Mouse (Mus musculus): ENCODE data around the gene Macrod1. TPM values are rescaled to one million over a fixed set of nuclear protein-coding genes. Genes with fewer than 3 reads are reported as not detected.

The Macrod1 gene
- polyA plus RNA-seq, 1 experiment, result 7.6 TPM

- TF ChIP-seq POLR2A (IDR thresholded peaks at IDR 0.05; ENCODE audit: insufficient read depth, low read length) (no peak), EP300 (IDR thresholded peaks at IDR 0.05; ENCODE audit: insufficient read depth, low read depth, low read length) (no peak), CTCF (IDR thresholded peaks at IDR 0.05; ENCODE audit: low read depth, low read length) (no peak)
- no peaks in the 10 kb centered on the region for H3K27me3 ChIP-seq (ENCODE audit: control insufficient read depth, insufficient read depth, low read length, poor library complexity, severe bottlenecking)
- no peaks in the 10 kb centered on the region for H3K36me3 ChIP-seq (ENCODE audit: control insufficient read depth, insufficient read depth, low read length, poor library complexity, severe bottlenecking)
- H3K4me3 ChIP-seq (ENCODE audit: low read depth, low read length), result no peak overlapping the region
- H3K9ac ChIP-seq (ENCODE audit: low read depth, poor library complexity, severe bottlenecking), result no peak overlapping the region
- peaks cover 1% of the 10 kb centered on the region for H3K4me1 ChIP-seq (ENCODE audit: control insufficient read depth, insufficient read depth, low read length)
- H3K9me3 ChIP-seq (replicated peaks; ENCODE audit: control insufficient read depth, insufficient read depth, low read length, poor library complexity, severe bottlenecking), result no peaks in the 10 kb centered on the region
- no peak overlapping the region for H3K27ac ChIP-seq (ENCODE audit: insufficient read depth, low read length)
Observed at GRCm38 (mm10) chr19:7142207-7142915, 85.8 kb downstream of the Macrod1 start.

- Histone ChIP-seq H3K27me3 (ENCODE audit: control insufficient read depth, insufficient read depth, low read length, poor library complexity, severe bottlenecking) (no peaks in the 10 kb centered on the region), H3K4me1 (ENCODE audit: control insufficient read depth, insufficient read depth, low read length) (peaks cover 1% of the 10 kb centered on the region), H3K9ac (ENCODE audit: low read depth, poor library complexity, severe bottlenecking) (no peak overlapping the region)
Observed at GRCm38 (mm10) chr19:7143854-7144253, 87.2 kb downstream of the Macrod1 start.

DNA sequence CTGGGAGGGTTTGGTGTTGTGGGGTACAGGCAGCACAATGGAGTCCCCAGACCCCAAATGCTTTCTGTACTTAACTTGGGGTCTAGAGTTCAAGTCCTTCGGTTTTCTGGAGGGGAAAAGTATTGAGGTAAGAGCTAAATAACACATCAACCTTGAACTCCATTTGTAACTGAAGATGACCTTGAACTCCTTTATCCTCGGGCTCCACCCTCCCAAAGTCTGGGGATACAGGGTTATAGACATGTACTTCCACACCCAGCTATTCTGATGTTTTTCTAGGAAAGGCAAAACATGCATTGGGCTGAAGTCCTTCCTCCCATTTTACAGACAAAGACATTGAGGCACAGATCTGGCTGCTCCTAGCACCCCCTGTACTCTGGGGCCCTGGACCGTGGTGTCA, 87.8 kb downstream of the Macrod1 start:
- Histone ChIP-seq H3K9ac (ENCODE audit: low read depth, poor library complexity, severe bottlenecking) (no peak overlapping the region), H3K36me3 (ENCODE audit: control insufficient read depth, insufficient read depth, low read length, poor library complexity, severe bottlenecking) (no peaks in the 10 kb centered on the region), H3K27ac (ENCODE audit: insufficient read depth, low read length) (no peak overlapping the region), H3K27me3 (ENCODE audit: control insufficient read depth, insufficient read depth, low read length, poor library complexity, severe bottlenecking) (no peaks in the 10 kb centered on the region), H3K4me3 (ENCODE audit: low read depth, low read length) (no peak overlapping the region), H3K4me1 (ENCODE audit: control insufficient read depth, insufficient read depth, low read length) (peaks cover 1% of the 10 kb centered on the region), H3K9me3 (replicated peaks; ENCODE audit: control insufficient read depth, insufficient read depth, low read length, poor library complexity, severe bottlenecking) (no peaks in the 10 kb centered on the region)
- TF ChIP-seq POLR2A (IDR thresholded peaks at IDR 0.05; ENCODE audit: insufficient read depth, low read length) (no peak), CTCF (IDR thresholded peaks at IDR 0.05; ENCODE audit: low read depth, low read length) (no peak), EP300 (IDR thresholded peaks at IDR 0.05; ENCODE audit: insufficient read depth, low read depth, low read length) (no peak)

More at GRCm38 (mm10) chr19:7143854-7144253, 87.2 kb downstream of the Macrod1 start:
- no peak for TF ChIP-seq POLR2A (IDR thresholded peaks at IDR 0.05; ENCODE audit: insufficient read depth, low read length)
- peak; percentile 74; the same call in 1 of the 2 replicates for TF ChIP-seq EP300 (IDR thresholded peaks at IDR 0.05; ENCODE audit: insufficient read depth, low read depth, low read length)
- H3K27ac ChIP-seq (ENCODE audit: insufficient read depth, low read length), result no peak overlapping the region
- no peaks in the 10 kb centered on the region for H3K9me3 ChIP-seq (replicated peaks; ENCODE audit: control insufficient read depth, insufficient read depth, low read length, poor library complexity, severe bottlenecking)
- no peaks in the 10 kb centered on the region for H3K36me3 ChIP-seq (ENCODE audit: control insufficient read depth, insufficient read depth, low read length, poor library complexity, severe bottlenecking)
- no peak overlapping the region for H3K4me3 ChIP-seq (ENCODE audit: low read depth, low read length)

DNA sequence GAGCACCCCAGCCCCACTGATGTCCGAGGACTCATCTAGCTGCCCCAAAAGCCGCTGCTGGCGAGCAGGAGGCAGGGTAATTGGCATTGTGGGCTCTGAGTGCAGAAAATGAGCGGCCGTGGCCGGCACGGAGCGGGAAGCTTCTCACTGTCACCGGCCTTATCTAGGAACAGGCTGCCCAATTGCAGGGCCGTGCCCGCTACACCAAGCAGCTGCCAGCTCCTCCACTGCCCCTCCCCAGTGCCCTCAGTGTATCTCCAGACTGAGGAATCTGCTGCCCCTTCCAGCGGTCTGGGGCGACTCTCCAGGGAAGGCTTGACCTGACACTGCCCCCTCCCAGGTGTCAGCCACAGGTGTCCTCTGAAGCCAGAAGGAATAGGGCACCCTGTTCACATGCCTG, 89.8 kb downstream of the Macrod1 start:
- Histone ChIP-seq H3K4me3 (ENCODE audit: low read depth, low read length) (no peak overlapping the region), H3K4me1 (ENCODE audit: control insufficient read depth, insufficient read depth, low read length) (peaks cover 1% of the 10 kb centered on the region), H3K9me3 (replicated peaks; ENCODE audit: control insufficient read depth, insufficient read depth, low read length, poor library complexity, severe bottlenecking) (no peaks in the 10 kb centered on the region), H3K27ac (ENCODE audit: insufficient read depth, low read length) (no peak overlapping the region), H3K9ac (ENCODE audit: low read depth, poor library complexity, severe bottlenecking) (no peak overlapping the region), H3K36me3 (ENCODE audit: control insufficient read depth, insufficient read depth, low read length, poor library complexity, severe bottlenecking) (no peaks in the 10 kb centered on the region), H3K27me3 (ENCODE audit: control insufficient read depth, insufficient read depth, low read length, poor library complexity, severe bottlenecking) (no peaks in the 10 kb centered on the region)
- no peak for TF ChIP-seq POLR2A (IDR thresholded peaks at IDR 0.05; ENCODE audit: insufficient read depth, low read length)
- no peak for TF ChIP-seq EP300 (IDR thresholded peaks at IDR 0.05; ENCODE audit: insufficient read depth, low read depth, low read length)
- no peak for TF ChIP-seq CTCF (IDR thresholded peaks at IDR 0.05; ENCODE audit: low read depth, low read length)

DNA sequence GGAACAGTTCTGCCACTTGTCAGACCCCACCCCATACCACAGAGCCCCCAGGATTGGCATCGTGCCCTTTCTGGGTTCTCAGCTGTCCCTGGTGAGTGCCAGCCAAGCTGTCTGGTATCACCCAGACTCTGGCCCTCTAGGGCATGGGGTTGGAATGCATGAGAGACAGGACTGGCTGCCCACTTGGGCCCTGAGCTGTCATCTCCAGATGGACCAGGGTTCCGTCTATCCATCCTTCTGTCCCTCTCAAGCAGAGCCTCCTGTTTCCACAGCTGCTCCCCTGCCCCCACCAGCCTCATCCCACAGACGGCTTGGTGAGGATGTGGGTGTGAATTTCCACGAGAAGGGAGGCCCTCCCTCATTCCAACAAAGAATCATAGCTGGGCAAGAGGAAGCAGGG, 91.5 kb downstream of the Macrod1 start:
- no peaks in the 10 kb centered on the region for H3K36me3 ChIP-seq (ENCODE audit: control insufficient read depth, insufficient read depth, low read length, poor library complexity, severe bottlenecking)
- no peak overlapping the region for H3K27ac ChIP-seq (ENCODE audit: insufficient read depth, low read length)
- H3K9me3 ChIP-seq (replicated peaks; ENCODE audit: control insufficient read depth, insufficient read depth, low read length, poor library complexity, severe bottlenecking), result no peaks in the 10 kb centered on the region
- no peak overlapping the region for H3K9ac ChIP-seq (ENCODE audit: low read depth, poor library complexity, severe bottlenecking)
- H3K4me3 ChIP-seq (ENCODE audit: low read depth, low read length), result no peak overlapping the region
- no peak for TF ChIP-seq CTCF (IDR thresholded peaks at IDR 0.05; ENCODE audit: low read depth, low read length)
- no peak for TF ChIP-seq POLR2A (IDR thresholded peaks at IDR 0.05; ENCODE audit: insufficient read depth, low read length)
- TF ChIP-seq EP300 (IDR thresholded peaks at IDR 0.05; ENCODE audit: insufficient read depth, low read depth, low read length), result no peak
- peaks cover 1% of the 10 kb centered on the region for H3K4me1 ChIP-seq (ENCODE audit: control insufficient read depth, insufficient read depth, low read length)
- no peaks in the 10 kb centered on the region for H3K27me3 ChIP-seq (ENCODE audit: control insufficient read depth, insufficient read depth, low read length, poor library complexity, severe bottlenecking)

DNA sequence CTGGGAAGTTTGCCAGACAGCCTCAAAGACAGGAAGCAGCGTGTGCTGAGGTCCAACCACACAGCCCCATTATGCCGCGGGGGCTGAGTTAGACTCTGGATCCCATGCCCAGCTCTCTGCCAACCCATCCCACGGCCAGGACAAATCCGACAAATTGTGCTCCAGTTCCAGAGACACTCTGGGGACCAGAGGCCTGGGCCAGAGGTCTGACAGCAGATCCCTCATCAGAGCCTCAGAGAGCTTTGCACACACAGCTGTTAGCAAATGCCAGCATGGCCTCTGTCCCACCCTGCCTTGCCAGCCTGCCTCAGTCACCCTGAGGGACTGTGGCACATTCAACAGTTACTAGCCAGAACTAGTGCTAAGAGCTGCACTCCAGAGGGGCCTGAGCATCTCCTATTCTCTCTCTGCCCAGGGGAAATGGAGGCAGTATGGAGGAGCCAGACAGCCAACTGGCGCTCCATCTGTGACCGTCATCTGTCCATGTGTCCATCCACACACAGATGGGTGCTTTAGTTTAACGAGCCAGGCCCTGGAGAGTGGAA, 92.0 kb downstream of the Macrod1 start:
- no peak overlapping the region for H3K9ac ChIP-seq (ENCODE audit: low read depth, poor library complexity, severe bottlenecking)
- H3K4me3 ChIP-seq (ENCODE audit: low read depth, low read length), result no peak overlapping the region
- H3K27ac ChIP-seq (ENCODE audit: insufficient read depth, low read length), result no peak overlapping the region
- H3K4me1 ChIP-seq (ENCODE audit: control insufficient read depth, insufficient read depth, low read length), result peaks cover 1% of the 10 kb centered on the region
- H3K27me3 ChIP-seq (ENCODE audit: control insufficient read depth, insufficient read depth, low read length, poor library complexity, severe bottlenecking), result no peaks in the 10 kb centered on the region
- H3K36me3 ChIP-seq (ENCODE audit: control insufficient read depth, insufficient read depth, low read length, poor library complexity, severe bottlenecking), result no peaks in the 10 kb centered on the region
- H3K9me3 ChIP-seq (replicated peaks; ENCODE audit: control insufficient read depth, insufficient read depth, low read length, poor library complexity, severe bottlenecking), result no peaks in the 10 kb centered on the region
- TF ChIP-seq POLR2A (IDR thresholded peaks at IDR 0.05; ENCODE audit: insufficient read depth, low read length), result no peak
- no peak for TF ChIP-seq CTCF (IDR thresholded peaks at IDR 0.05; ENCODE audit: low read depth, low read length)
- TF ChIP-seq EP300 (IDR thresholded peaks at IDR 0.05; ENCODE audit: insufficient read depth, low read depth, low read length), result no peak
